Mouse (Mus musculus) forebrain, postnatal 0 days (tissue): ENCODE measurements around the gene Aak1. TPM values are rescaled to one million over a fixed set of nuclear protein-coding genes. Genes with fewer than 3 reads are reported as not detected.

ENCODE experiments used
- ATAC-seq: fragments of 200-750 bp; cut with Nextera tagmentation; 2 replicates; pipeline ENCODE4 v1.8.0; 2017; ENCODE audit warnings: mild to moderate bottlenecking, moderate library complexity
- DNase-seq: peaks from one replicate; pipeline ENCODE4 v3.0.0-alpha.2; 2015
- H3K27ac ChIP-seq: fragments of 300-500 bp; sonication (generic); 2 replicates; pipeline ENCODE4 v1.5.1; 2014; ENCODE audit warnings: low read depth, mild to moderate bottlenecking, antibody characterized with exemption, low read length, moderate library complexity, mixed read lengths
- H3K27me3 ChIP-seq: fragments of 300-500 bp; sonication (generic); 2 replicates; pipeline ENCODE4 v1.6.1; 2014; ENCODE audit warnings: mild to moderate bottlenecking, low read length, mixed read lengths; ENCODE audit not compliant: insufficient read depth
- H3K36me3 ChIP-seq: fragments of 300-500 bp; sonication (generic); 2 replicates; pipeline ENCODE4 v1.6.1; 2014; ENCODE audit warnings: mild to moderate bottlenecking, moderate library complexity; ENCODE audit not compliant: insufficient read depth
- H3K4me1 ChIP-seq: fragments of 300-500 bp; sonication (generic); 2 replicates; pipeline ENCODE4 v1.6.1; 2014; ENCODE audit warnings: antibody characterized with exemption; ENCODE audit not compliant: insufficient read depth
- H3K4me2 ChIP-seq: fragments of 300-500 bp; sonication (generic); 2 replicates; pipeline ENCODE4 v1.6.1; 2014; ENCODE audit warnings: low read depth, mild to moderate bottlenecking, moderate library complexity
- H3K4me3 ChIP-seq: fragments of 300-500 bp; sonication (generic); 2 replicates; pipeline ENCODE4 v1.5.1; 2014; ENCODE audit warnings: low read depth, low read length, mixed read lengths
- H3K9ac ChIP-seq: fragments of 300-500 bp; sonication (generic); 2 replicates; pipeline ENCODE4 v1.6.1; 2014; ENCODE audit warnings: mild to moderate bottlenecking
- H3K9me3 ChIP-seq: fragments of 300-500 bp; sonication (generic); 2 replicates; pipeline ENCODE4 v1.6.1; 2016; ENCODE audit warnings: low read length
- CTCF ChIP-seq: sonication (generic); IDR thresholded peaks from 2 replicates; pipeline ENCODE4 v1.5.1; 2016; ENCODE audit warnings: antibody characterized with exemption, control low read depth, low read depth
- WGBS: fragments of 180-500 bp; shearing (Covaris S2); extraction: QIAGEN DNeasy Blood & Tissue Kit; methylation state at CpG from one replicate; pipeline ENCODE4 v1.1.7; 2014; 5-methylcytosine and 5-hydroxymethylcytosine counted together
- polyA plus RNA-seq: library from polyadenylated mRNA; unstranded; fragments of >200 nt; fragmentation: Nextera tagmentation; extraction: Ambion mirVana; gene quantifications from 2 replicates; pipeline ENCODE4 v1.2.1, GENCODE M21; 2015
- total RNA-seq: library from RNA; depleted of rRNA; stranded (reverse); fragments of >200 nt; gene quantifications from 2 replicates; pipeline ENCODE4 v1.2.3, GENCODE M21; 2014

The Aak1 gene
- total and polyA plus RNA-seq, 2 experiments from 2014 or later = 31.0 to 57.6 TPM

DNA sequence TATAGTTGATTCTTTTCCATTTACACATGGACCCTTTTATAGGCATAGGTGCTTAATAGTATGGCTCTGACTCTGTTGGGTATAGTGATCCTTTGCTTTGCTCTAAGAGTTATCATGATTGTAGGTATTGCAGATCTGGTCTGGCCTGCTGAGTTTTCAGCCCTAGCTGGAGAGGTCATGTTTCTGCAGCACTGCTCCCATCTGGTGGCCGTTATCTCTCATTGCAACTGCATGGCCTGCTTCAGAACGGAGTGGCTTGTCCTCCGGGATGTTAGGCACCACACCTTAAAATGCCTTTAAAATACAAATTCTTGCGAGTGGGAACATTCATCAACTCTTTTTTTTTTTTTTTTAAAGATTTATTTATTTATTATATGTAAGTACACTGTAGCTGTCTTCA lies 72.6 kb downstream of the Aak1 start:
- TF ChIP-seq CTCF = peak; percentile 71
- Histone ChIP-seq H3K4me2 (no peak overlapping the region), H3K4me3 (no peak overlapping the region), H3K9me3 (no peaks in the 10 kb centered on the region), H3K36me3 (peaks cover 14% of the 10 kb centered on the region), H3K27me3 (no peaks in the 10 kb centered on the region), H3K27ac (no peak overlapping the region), H3K4me1 (peaks cover 4% of the 10 kb centered on the region; the same call in 1 of the 2 replicates), H3K9ac (no peak overlapping the region)
- peak; percentile 32; the same call in 1 of the 2 replicates for ATAC-seq
- DNase-seq = peak; percentile 41
- 23% methylated on average over 4 of the region's 4 CpGs for WGBS

DNA sequence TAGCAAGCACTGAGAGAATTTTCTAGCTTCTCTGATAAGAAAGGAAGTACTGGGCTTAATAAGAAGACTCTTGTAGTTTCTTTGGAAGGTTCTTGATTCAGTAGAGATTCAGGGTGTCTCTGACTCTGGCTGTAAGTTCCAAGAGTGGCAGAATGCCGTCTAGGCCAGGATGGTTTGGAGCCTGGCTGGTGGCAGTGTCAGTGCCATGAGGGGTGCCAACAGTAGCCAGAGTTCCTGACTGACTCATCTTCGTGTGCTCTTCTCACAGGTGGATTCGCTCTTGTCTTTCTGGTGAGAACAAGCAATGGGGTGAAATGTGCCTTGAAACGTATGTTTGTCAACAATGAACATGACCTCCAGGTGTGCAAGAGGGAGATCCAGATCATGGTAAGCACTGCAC lies 75.4 kb downstream of the Aak1 start:
- no peaks in the 10 kb centered on the region for H3K4me1 ChIP-seq
- no peaks in the 10 kb centered on the region for H3K9me3 ChIP-seq
- ATAC-seq (no peak), DNase-seq (no peak)
- peaks cover 20% of the 10 kb centered on the region for H3K36me3 ChIP-seq
- WGBS = 94% methylated on average over 4 of the region's 4 CpGs
- no peak for TF ChIP-seq CTCF
- H3K4me3 ChIP-seq = no peak overlapping the region
- H3K27ac ChIP-seq = no peak overlapping the region
- H3K4me2 ChIP-seq = no peak overlapping the region
- H3K27me3 ChIP-seq = no peaks in the 10 kb centered on the region
- no peak overlapping the region for H3K9ac ChIP-seq

DNA sequence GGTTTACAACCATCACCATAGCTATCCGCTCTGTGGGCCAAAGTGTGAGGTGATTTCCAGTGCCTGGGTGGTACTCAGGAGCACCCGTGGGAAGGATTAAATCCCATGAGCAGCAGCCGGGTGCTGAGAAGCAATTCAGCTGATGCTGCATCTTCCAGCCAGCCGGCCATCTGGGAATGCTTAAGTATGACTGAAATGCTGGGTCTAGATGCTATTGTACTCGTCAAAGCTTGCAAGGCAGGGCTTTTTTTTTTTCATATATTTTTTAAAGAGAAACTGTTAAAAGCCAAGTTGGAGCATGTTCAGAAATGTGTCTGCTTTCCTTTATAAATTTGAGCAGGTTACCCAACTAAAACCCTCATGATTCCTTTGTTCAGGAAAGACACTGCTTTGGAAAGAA lies 85.2 kb downstream of the Aak1 start:
- no peak overlapping the region for H3K27ac ChIP-seq
- H3K4me1 ChIP-seq = no peaks in the 10 kb centered on the region
- no peak overlapping the region for H3K4me3 ChIP-seq
- ATAC-seq (no peak; the same call in 1 of the 2 replicates), DNase-seq (peak; percentile 60)
- 55% methylated on average over 5 of the region's 5 CpGs for WGBS
- H3K4me2 ChIP-seq = no peak overlapping the region
- peaks cover 28% of the 10 kb centered on the region for H3K36me3 ChIP-seq
- no peaks in the 10 kb centered on the region for H3K27me3 ChIP-seq
- no peak for TF ChIP-seq CTCF
- no peak overlapping the region for H3K9ac ChIP-seq
- no peaks in the 10 kb centered on the region for H3K9me3 ChIP-seq

DNA sequence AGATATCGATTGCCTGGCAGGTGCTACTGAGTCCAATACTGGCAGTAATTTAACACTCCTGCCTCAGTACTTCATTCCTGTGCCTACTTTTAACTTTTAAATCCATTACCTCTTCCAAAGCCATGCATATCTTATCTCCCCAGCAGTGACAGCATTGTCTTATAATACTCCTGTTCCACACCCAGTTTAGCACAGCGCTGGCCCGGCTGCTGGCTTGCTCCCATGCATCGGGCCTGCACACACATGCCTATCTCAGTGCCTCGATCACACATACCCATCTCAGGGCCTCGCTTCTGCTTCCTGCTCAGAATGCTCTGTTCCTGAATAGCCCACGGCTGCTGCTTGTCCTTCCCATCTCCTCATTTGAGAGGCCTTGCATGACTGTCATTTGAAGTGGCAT lies 90.5 kb downstream of the Aak1 start:
- Histone ChIP-seq H3K27ac (no peak overlapping the region), H3K4me3 (no peak overlapping the region), H3K4me2 (no peak overlapping the region), H3K9me3 (no peaks in the 10 kb centered on the region), H3K9ac (no peak overlapping the region), H3K4me1 (no peaks in the 10 kb centered on the region), H3K27me3 (no peaks in the 10 kb centered on the region), H3K36me3 (peaks cover 32% of the 10 kb centered on the region)
- DNase-seq (no peak), ATAC-seq (no peak)
- WGBS = 92% methylated on average over 7 of the region's 7 CpGs
- no peak for TF ChIP-seq CTCF

DNA sequence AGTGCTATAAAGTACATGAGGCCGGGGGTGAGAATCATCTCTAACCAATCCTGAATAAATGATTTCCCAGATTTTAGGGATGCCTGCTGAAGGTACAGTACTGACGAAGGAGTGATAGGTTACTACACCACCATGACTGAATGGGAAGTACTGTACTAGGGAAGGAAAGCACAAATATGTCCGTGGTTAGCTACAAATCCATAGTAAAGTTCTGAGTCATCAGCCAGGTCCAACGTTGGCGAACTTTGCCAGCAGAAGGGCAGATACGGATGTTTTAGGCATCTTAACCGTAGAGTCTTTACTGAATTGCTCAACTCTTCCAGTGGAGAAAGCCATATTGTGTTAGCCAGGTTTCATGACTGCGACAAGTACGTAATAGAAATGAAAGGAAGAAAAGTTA lies 91.6 kb downstream of the Aak1 start:
- DNase-seq = no peak
- no peak for ATAC-seq
- H3K36me3 ChIP-seq = peaks cover 23% of the 10 kb centered on the region
- H3K4me2 ChIP-seq = no peak overlapping the region
- no peaks in the 10 kb centered on the region for H3K4me1 ChIP-seq
- WGBS = 97% methylated on average over 9 of the region's 9 CpGs
- no peak overlapping the region for H3K27ac ChIP-seq
- no peak overlapping the region for H3K4me3 ChIP-seq
- no peaks in the 10 kb centered on the region for H3K9me3 ChIP-seq
- H3K9ac ChIP-seq = no peak overlapping the region
- TF ChIP-seq CTCF = no peak
- H3K27me3 ChIP-seq = no peaks in the 10 kb centered on the region

DNA sequence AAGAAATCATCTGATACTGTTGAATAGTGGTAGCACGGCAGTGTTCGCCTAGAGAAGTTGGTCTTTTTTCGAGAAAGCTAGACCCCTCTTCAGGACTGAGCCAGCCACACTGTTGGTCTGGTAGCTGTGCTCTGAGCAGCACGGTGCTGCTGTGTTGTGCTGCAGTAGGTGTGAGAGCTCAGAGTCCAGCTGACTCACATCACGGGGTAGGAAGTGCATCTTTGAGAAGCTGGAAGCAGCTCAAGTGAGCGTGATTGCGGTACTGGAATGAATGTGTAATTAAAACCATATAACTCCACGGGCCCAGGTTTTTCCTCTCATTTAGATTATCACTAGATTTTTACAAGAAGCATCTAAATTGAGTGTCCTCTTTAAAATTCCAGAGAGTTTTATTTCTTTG lies 97.8 kb downstream of the Aak1 start:
- no peaks in the 10 kb centered on the region for H3K4me1 ChIP-seq
- DNase-seq = peak; percentile 6
- TF ChIP-seq CTCF = no peak
- no peaks in the 10 kb centered on the region for H3K27me3 ChIP-seq
- H3K27ac ChIP-seq = no peak overlapping the region
- WGBS = 69% methylated on average over 8 of the region's 8 CpGs
- H3K9ac ChIP-seq = no peak overlapping the region
- no peaks in the 10 kb centered on the region for H3K9me3 ChIP-seq
- peaks cover 23% of the 10 kb centered on the region for H3K36me3 ChIP-seq
- no peak overlapping the region for H3K4me2 ChIP-seq
- no peak for ATAC-seq
- no peak overlapping the region for H3K4me3 ChIP-seq

DNA sequence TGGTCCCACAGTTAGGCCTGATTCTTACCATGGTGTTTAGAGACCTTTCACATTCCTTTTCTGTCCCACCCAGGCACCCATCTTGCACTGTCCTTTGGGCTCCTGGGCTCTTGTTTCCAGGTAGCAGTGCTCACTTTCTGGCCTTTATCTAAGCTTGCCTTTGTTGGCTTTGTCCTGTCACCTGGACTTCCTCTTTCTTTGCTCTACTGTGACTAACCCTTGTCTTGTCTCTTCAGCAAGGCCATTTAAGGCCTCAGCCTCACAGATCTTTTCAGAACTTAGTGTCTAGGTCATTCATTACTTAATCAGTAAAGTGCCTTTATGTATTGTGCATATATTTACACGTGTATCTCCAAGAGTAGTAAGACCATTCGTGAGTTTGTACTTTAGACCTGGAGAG lies 99.4 kb downstream of the Aak1 start:
- Histone ChIP-seq H3K9me3 (no peaks in the 10 kb centered on the region), H3K27me3 (no peaks in the 10 kb centered on the region), H3K9ac (no peak overlapping the region), H3K4me1 (no peaks in the 10 kb centered on the region), H3K4me3 (no peak overlapping the region), H3K27ac (no peak overlapping the region), H3K4me2 (no peak overlapping the region), H3K36me3 (peaks cover 26% of the 10 kb centered on the region)
- 91% methylated on average over 2 of the region's 2 CpGs for WGBS
- TF ChIP-seq CTCF = no peak
- DNase-seq (no peak), ATAC-seq (no peak)

DNA sequence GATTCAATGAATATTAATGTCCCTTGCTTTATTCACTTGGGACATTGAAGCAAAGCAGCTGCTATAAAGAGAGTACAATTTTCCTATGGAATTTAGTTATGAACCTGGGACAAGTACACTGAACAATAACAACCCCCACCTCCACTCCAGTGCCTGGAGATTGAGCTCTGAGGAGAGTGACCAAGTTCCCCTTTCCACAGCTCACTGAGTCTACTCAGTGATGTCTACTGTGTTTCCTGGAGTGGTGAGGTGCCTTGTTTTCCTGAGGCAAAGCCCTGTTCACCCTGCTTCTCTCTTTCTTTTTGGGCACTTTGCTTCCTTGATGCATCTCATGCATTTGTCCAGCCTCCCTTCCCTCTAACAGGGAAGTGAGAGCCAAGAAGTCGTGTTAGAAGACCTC lies 100.8 kb downstream of the Aak1 start:
- Histone ChIP-seq H3K36me3 (peaks cover 36% of the 10 kb centered on the region), H3K27ac (no peak overlapping the region), H3K4me2 (no peak overlapping the region), H3K9ac (no peak overlapping the region), H3K27me3 (no peaks in the 10 kb centered on the region), H3K4me1 (no peaks in the 10 kb centered on the region), H3K4me3 (no peak overlapping the region), H3K9me3 (no peaks in the 10 kb centered on the region)
- ATAC-seq = no peak
- TF ChIP-seq CTCF = no peak
- no peak for DNase-seq
- WGBS = 66% methylated on average over 1 of the region's 1 CpGs
